Mouse (Mus musculus): ENCODE results near the gene Isg20l2. TPM values are rescaled to one million over a fixed set of nuclear protein-coding genes. Genes with fewer than 3 reads are reported as not detected.
"Not testable (repeated sequence)": the region's sequence is repeated elsewhere in the genome, so short reads cannot be mapped to it uniquely, and the experiment has no call there.

The Isg20l2 gene
- polyA plus RNA-seq, 1 experiment, result 19.4 TPM

DNA sequence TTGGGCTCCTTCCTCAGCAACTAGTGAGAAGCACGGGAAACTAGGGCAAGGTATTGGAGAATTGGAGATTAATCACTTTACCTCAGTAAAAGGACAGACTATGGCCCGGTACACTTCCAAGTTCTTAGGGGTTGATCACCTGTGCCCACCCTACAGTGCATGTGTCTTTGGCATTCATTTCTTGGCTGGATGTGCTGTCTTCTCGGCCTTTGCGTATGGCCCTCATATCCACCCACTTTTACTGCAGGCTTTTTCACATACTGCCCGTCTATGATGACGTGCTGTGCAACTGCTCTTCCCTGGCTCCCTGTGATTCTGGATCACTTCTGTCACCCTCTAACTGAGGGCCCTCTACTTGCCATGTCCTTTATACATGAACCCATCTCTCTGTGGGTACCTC is 43.7 kb upstream of the Isg20l2 start:
- Histone ChIP-seq H3K4me2 (ENCODE audit: low read depth) (peak overlapping the region; percentile 73), H3K27me3 (ENCODE audit: control insufficient read depth, insufficient read depth, insufficient read length) (no peaks in the 10 kb centered on the region), H3K36me3 (ENCODE audit: control insufficient read depth, insufficient read depth) (no peaks in the 10 kb centered on the region), H3K4me3 (peak overlapping the region; percentile 95), H3ac (ENCODE audit: control insufficient read depth, insufficient read length) (no peak overlapping the region), H3K79me2 (ENCODE audit: control insufficient read depth, insufficient read depth) (peaks cover 34% of the 10 kb centered on the region)
- no peak for TF ChIP-seq E2F4 (IDR thresholded peaks at IDR 0.05; ENCODE audit: insufficient read depth)
- no peak for TF ChIP-seq MYOD1 (IDR thresholded peaks at IDR 0.05; ENCODE audit: control insufficient read depth in 1 of 3, insufficient read length in 2 of 3, low read depth in 2 of 3)
- TF ChIP-seq MAX (IDR thresholded peaks at IDR 0.05; ENCODE audit: low read depth), result no peak
- TF ChIP-seq MYOG (IDR thresholded peaks at IDR 0.05; ENCODE audit: control insufficient read depth in 1 of 3, insufficient read depth in 1 of 3, insufficient read length in 2 of 3, low read depth in 2 of 3), result no peak

DNA sequence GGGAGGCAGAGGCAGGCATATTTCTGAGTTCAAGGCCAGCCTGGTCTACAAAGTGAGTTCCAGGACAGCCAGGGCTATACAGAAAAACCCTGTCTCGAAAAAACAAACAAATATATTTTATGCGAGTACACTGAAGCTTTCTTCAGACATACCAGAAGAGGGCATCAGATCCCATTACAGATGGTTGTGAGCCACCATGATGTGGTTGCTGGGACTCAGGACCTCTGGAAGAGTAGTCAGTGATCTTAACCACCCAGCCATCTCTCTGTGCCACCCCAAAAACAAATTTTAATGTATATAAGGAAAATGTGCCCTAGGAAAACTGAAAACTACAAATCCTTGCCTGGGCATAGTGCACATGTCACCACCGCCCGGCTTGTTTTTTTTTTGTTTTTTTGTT is 42.7 kb upstream of the Isg20l2 start:
- H3K79me2 ChIP-seq (ENCODE audit: control insufficient read depth, insufficient read depth), result peaks cover 25% of the 10 kb centered on the region
- H3ac ChIP-seq (ENCODE audit: control insufficient read depth, insufficient read length); H3K4me3 ChIP-seq; H3K27me3 ChIP-seq (ENCODE audit: control insufficient read depth, insufficient read depth, insufficient read length); H3K4me2 ChIP-seq (ENCODE audit: low read depth); H3K36me3 ChIP-seq (ENCODE audit: control insufficient read depth, insufficient read depth): not testable (repeated sequence)

DNA sequence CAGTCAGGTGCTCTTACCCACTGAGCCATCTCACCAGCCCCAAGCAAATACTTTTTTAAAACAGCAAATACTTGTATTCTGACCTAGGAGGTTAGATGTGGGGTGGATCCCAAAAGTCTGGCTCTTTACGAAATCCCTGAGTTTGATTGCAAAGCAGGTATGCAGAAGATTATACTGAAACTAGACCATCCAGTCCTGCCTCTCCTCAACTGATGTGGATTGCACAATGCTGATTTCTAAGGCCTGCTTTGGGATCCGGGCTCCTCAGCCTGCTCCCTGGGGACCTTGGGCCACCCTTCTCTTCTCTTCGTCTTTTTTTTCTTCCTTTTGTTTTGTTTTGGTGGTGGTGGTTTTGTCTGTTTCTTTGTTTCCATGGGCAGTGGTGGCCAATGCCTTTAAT is 38.6 kb upstream of the Isg20l2 start:
- no peak overlapping the region for H3K4me3 ChIP-seq
- no peaks in the 10 kb centered on the region for H3K79me2 ChIP-seq (ENCODE audit: control insufficient read depth, insufficient read depth)
- no peak overlapping the region for H3ac ChIP-seq (ENCODE audit: control insufficient read depth, insufficient read length)
- H3K36me3 ChIP-seq (ENCODE audit: control insufficient read depth, insufficient read depth), result no peaks in the 10 kb centered on the region
- no peaks in the 10 kb centered on the region for H3K27me3 ChIP-seq (ENCODE audit: control insufficient read depth, insufficient read depth, insufficient read length)
- no peak overlapping the region for H3K4me2 ChIP-seq (ENCODE audit: low read depth)
- TF ChIP-seq MAX (IDR thresholded peaks at IDR 0.05; ENCODE audit: low read depth) (no peak), SRF (IDR thresholded peaks at IDR 0.05; ENCODE audit: control insufficient read depth, insufficient read length, low read depth) (no peak), TCF3 (IDR thresholded peaks at IDR 0.05; ENCODE audit: insufficient read length, low read depth) (no peak)

GRCm38 (mm10) chr3:87893367-87893905 is 36.7 kb upstream of the Isg20l2 start:
- no peak overlapping the region for H3ac ChIP-seq (ENCODE audit: control insufficient read depth, insufficient read length)
- H3K36me3 ChIP-seq (ENCODE audit: control insufficient read depth, insufficient read depth), result no peaks in the 10 kb centered on the region
- no peaks in the 10 kb centered on the region for H3K27me3 ChIP-seq (ENCODE audit: control insufficient read depth, insufficient read depth, insufficient read length)
- H3K79me2 ChIP-seq (ENCODE audit: control insufficient read depth, insufficient read depth), result no peaks in the 10 kb centered on the region
- TF ChIP-seq SRF (IDR thresholded peaks at IDR 0.05; ENCODE audit: control insufficient read depth, insufficient read length, low read depth), result no peak
- TF ChIP-seq REST (IDR thresholded peaks at IDR 0.05; ENCODE audit: insufficient read depth, insufficient read length), result no peak
- no peak for TF ChIP-seq TCF12 (IDR thresholded peaks at IDR 0.05; ENCODE audit: insufficient read depth, poor library complexity, severe bottlenecking)
- no peak for TF ChIP-seq MYOG (IDR thresholded peaks at IDR 0.05; ENCODE audit: control insufficient read depth in 1 of 3, insufficient read depth in 1 of 3, insufficient read length in 2 of 3, low read depth in 2 of 3)
- TF ChIP-seq POLR2A (IDR thresholded peaks at IDR 0.05; ENCODE audit: insufficient read length, low read depth), result no peak
- no peak for TF ChIP-seq MYOD1 (IDR thresholded peaks at IDR 0.05; ENCODE audit: control insufficient read depth in 1 of 3, insufficient read length in 2 of 3, low read depth in 2 of 3)
- TF ChIP-seq CEBPB (IDR thresholded peaks at IDR 0.05; ENCODE audit: insufficient read depth, poor library complexity, severe bottlenecking), result no peak
- no peak for TF ChIP-seq E2F4 (IDR thresholded peaks at IDR 0.05; ENCODE audit: insufficient read depth)
- no peak for TF ChIP-seq POLR2AphosphoS2 (IDR thresholded peaks at IDR 0.05; ENCODE audit: insufficient read length, low read depth)
- no peak for TF ChIP-seq TCF3 (IDR thresholded peaks at IDR 0.05; ENCODE audit: insufficient read length, low read depth)
- TF ChIP-seq USF1 (IDR thresholded peaks at IDR 0.05; ENCODE audit: low read depth), result no peak
- no peak for TF ChIP-seq MAX (IDR thresholded peaks at IDR 0.05; ENCODE audit: low read depth)
- no peak overlapping the region for H3K4me3 ChIP-seq
- no peak overlapping the region for H3K4me2 ChIP-seq (ENCODE audit: low read depth)

- H3K4me2 ChIP-seq (ENCODE audit: low read depth), result no peak overlapping the region
- no peak overlapping the region for H3K4me3 ChIP-seq
- no peaks in the 10 kb centered on the region for H3K36me3 ChIP-seq (ENCODE audit: control insufficient read depth, insufficient read depth)
- no peak for TF ChIP-seq POLR2AphosphoS2 (IDR thresholded peaks at IDR 0.05; ENCODE audit: insufficient read length, low read depth)
- no peak for TF ChIP-seq SRF (IDR thresholded peaks at IDR 0.05; ENCODE audit: control insufficient read depth, insufficient read length, low read depth)
- TF ChIP-seq USF1 (IDR thresholded peaks at IDR 0.05; ENCODE audit: low read depth), result no peak
- no peak for TF ChIP-seq CEBPB (IDR thresholded peaks at IDR 0.05; ENCODE audit: insufficient read depth, poor library complexity, severe bottlenecking)
- TF ChIP-seq POLR2A (IDR thresholded peaks at IDR 0.05; ENCODE audit: insufficient read length, low read depth), result no peak
- TF ChIP-seq TCF12 (IDR thresholded peaks at IDR 0.05; ENCODE audit: insufficient read depth, poor library complexity, severe bottlenecking), result no peak
- no peak for TF ChIP-seq MAX (IDR thresholded peaks at IDR 0.05; ENCODE audit: low read depth)
- TF ChIP-seq TCF3 (IDR thresholded peaks at IDR 0.05; ENCODE audit: insufficient read length, low read depth), result no peak
- H3K79me2 ChIP-seq (ENCODE audit: control insufficient read depth, insufficient read depth), result no peaks in the 10 kb centered on the region
- no peak overlapping the region for H3ac ChIP-seq (ENCODE audit: control insufficient read depth, insufficient read length)
- no peaks in the 10 kb centered on the region for H3K27me3 ChIP-seq (ENCODE audit: control insufficient read depth, insufficient read depth, insufficient read length)
Observed at GRCm38 (mm10) chr3:87899266-87899665, 30.8 kb upstream of the Isg20l2 start.

DNA sequence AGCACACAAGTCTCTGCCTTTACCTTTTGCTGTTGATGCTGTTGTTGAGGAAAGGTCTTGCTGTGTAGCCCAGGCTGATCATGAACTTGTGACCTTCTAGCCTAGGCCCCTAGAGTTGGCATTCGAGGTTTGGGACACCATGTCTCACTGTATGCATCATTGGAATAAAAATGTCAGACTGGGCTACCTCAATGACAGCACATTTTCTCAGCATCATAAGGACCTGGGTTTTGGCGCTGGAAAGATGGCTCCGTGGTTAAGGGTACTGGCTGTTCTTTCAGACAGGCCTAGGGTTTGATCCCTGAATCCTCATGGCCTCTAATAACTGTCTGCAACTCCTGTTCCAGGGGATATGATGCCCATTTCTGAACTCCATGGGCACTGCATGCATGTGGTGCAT is 30.3 kb upstream of the Isg20l2 start:
- no peak for TF ChIP-seq MAX (IDR thresholded peaks at IDR 0.05; ENCODE audit: low read depth)
- Histone ChIP-seq H3K4me3 (no peak overlapping the region), H3K79me2 (ENCODE audit: control insufficient read depth, insufficient read depth) (no peaks in the 10 kb centered on the region), H3K4me2 (ENCODE audit: low read depth) (no peak overlapping the region), H3ac (ENCODE audit: control insufficient read depth, insufficient read length) (no peak overlapping the region), H3K27me3 (ENCODE audit: control insufficient read depth, insufficient read depth, insufficient read length) (no peaks in the 10 kb centered on the region), H3K36me3 (ENCODE audit: control insufficient read depth, insufficient read depth) (no peaks in the 10 kb centered on the region)
